Mouse (Mus musculus) hindbrain, embryonic 12.5 days (tissue): ENCODE data around the gene Spi1. TPM values are rescaled to one million over a fixed set of nuclear protein-coding genes. Genes with fewer than 3 reads are reported as not detected.
A peak's percentile ranks its signal among the peaks of the same experiment; 100 is the strongest.
"Not testable (repeated sequence)": the region's sequence is repeated elsewhere in the genome, so short reads cannot be mapped to it uniquely, and the experiment has no call there.

ENCODE experiments used
- ATAC-seq: fragments of 200-750 bp; cut with Nextera tagmentation; 2 replicates; pipeline ENCODE4 v1.8.0; 2017; ENCODE audit warnings: moderate TSS enrichment; ENCODE audit not compliant: low FRiP score
- H3K27ac ChIP-seq: fragments of 300-500 bp; sonication (generic); 2 replicates; pipeline ENCODE4 v1.5.1; 2016; ENCODE audit warnings: mild to moderate bottlenecking
- H3K27me3 ChIP-seq: fragments of 300-500 bp; sonication (generic); 2 replicates; pipeline ENCODE4 v1.6.1; 2016; ENCODE audit warnings: mild to moderate bottlenecking
- H3K36me3 ChIP-seq: fragments of 300-500 bp; sonication (generic); 2 replicates; pipeline ENCODE4 v1.6.1; 2016; ENCODE audit warnings: mild to moderate bottlenecking
- H3K4me1 ChIP-seq: fragments of 300-500 bp; sonication (generic); 2 replicates; pipeline ENCODE4 v1.6.1; 2016
- H3K4me2 ChIP-seq: fragments of 300-500 bp; sonication (generic); replicated peaks from 2 replicates; pipeline ENCODE4 v1.6.1; 2016; ENCODE audit warnings: mild to moderate bottlenecking
- H3K4me3 ChIP-seq: fragments of 300-500 bp; sonication (generic); 2 replicates; pipeline ENCODE4 v1.5.1; 2016; ENCODE audit warnings: mild to moderate bottlenecking
- H3K9ac ChIP-seq: fragments of 300-500 bp; sonication (generic); 2 replicates; pipeline ENCODE4 v1.6.1; 2016; ENCODE audit warnings: mild to moderate bottlenecking, moderate library complexity
- H3K9me3 ChIP-seq: fragments of 300-500 bp; sonication (generic); replicated peaks from 2 replicates; pipeline ENCODE4 v1.6.1; 2016; ENCODE audit warnings: mild to moderate bottlenecking
- WGBS: fragments of 180-500 bp; shearing (Covaris S2); methylation state at CpG from one replicate; pipeline ENCODE4 v1.1.7; 2016; 5-methylcytosine and 5-hydroxymethylcytosine counted together
- polyA plus RNA-seq: library from polyadenylated mRNA; unstranded; fragments of >200 nt; fragmentation: Nextera tagmentation; extraction: Ambion mirVana; gene quantifications from 2 replicates; pipeline ENCODE4 v1.2.1, GENCODE M21; 2016

Spi1 gene
- polyA plus RNA-seq, 1 experiment from 2014 or later = 4.6 TPM

DNA sequence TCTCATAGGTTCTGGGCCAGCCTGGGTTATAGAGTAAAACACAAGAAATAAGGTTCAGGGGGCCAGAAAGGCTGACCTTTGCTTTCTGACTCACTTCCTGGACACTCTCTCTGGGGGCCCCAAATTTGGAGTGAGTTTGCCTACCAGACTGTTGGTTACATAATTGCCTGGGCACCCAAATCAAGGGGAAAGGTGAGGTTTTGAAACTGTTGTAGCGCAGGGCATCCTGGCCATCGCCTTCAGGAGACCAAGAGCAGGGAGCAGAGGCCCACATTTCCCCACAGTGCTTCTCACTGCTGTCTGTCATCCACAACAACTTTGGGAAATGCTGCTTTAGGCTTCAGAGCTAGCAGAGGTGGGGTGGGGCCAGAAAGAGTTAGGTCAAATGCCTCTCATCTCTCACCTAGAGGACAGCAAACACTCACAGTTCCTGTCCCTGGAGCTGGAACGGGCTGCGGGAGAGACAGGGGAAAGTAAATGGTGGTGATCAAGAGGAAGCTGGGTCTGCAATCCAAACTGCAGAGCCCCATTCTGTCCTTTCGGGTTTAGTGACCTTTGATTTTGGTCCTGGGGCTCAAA is 27.7 kb downstream of the Spi1 start:
- H3K4me1 ChIP-seq = no peaks in the 10 kb centered on the region
- no peak overlapping the region for H3K9ac ChIP-seq
- no peak for ATAC-seq
- no peak overlapping the region for H3K4me2 ChIP-seq
- H3K27ac ChIP-seq = no peak overlapping the region
- WGBS = 94% methylated on average over 5 of the region's 5 CpGs
- no peaks in the 10 kb centered on the region for H3K9me3 ChIP-seq
- no peaks in the 10 kb centered on the region for H3K36me3 ChIP-seq
- H3K4me3 ChIP-seq = no peak overlapping the region
- no peaks in the 10 kb centered on the region for H3K27me3 ChIP-seq

DNA sequence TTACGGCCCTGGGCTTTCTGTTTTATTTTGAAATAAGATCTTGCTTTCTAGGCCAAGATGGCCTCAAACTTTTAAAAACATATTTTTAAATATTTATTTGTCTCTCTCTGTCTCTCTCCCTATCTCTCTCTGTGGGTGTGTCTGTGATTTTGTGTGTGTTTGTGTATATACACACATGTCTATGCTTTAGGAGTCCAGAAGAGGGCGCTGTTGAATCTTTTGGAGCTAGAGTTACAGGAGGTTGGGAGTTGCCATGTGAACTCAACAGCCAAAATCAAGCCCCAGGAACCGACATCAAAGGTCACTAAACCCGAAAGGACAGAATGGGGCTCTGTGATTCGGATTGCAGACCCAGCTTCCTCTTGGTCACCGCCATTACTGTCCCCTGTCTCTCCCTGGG is 28.2 kb downstream of the Spi1 start:
- Histone ChIP-seq H3K4me3 (no peak overlapping the region), H3K4me2 (no peak overlapping the region), H3K9me3 (no peaks in the 10 kb centered on the region), H3K27me3 (no peaks in the 10 kb centered on the region), H3K4me1 (peaks cover 3% of the 10 kb centered on the region), H3K27ac (no peak overlapping the region), H3K36me3 (no peaks in the 10 kb centered on the region), H3K9ac (no peak overlapping the region)
- 78% methylated on average over 6 of the region's 6 CpGs for WGBS
- no peak for ATAC-seq

DNA sequence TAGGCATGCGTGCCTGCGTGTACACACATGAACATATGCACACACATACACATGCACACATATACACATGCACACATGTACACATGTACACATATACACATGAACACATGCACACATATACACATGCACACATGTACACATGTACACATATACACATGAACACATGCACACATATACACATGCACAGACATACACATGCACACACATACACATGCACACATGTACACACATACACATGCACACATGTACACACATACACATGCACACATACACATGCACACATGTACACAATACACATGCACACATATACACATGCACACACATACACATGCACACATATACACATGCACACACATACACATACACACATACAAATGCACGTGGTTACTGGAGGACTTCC is 29.6 kb downstream of the Spi1 start:
- not testable (repeated sequence) for H3K9ac ChIP-seq, ATAC-seq, H3K27ac ChIP-seq, H3K4me1 ChIP-seq, H3K36me3 ChIP-seq, H3K27me3 ChIP-seq, H3K9me3 ChIP-seq, H3K4me2 ChIP-seq, H3K4me3 ChIP-seq
- 98% methylated on average over 3 of the region's 3 CpGs for WGBS

DNA sequence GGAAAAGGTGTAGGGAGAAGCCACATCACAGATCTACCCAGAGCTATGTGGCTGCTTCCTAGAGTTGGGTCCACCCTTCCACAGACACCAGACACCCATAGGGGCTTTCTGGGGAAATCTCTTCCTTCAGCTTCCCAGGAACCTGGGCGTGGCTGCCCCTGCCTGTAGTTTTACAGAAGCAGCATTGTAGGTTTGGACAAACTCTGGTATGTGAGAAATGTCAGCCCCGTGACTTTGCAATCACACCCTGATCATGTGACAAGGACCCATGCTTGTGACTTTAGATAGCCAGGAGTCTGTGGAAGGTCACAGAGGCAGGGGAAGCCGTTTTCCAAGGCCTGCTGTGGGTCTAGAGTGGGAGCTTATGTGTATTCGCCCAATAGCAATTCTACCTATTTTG is 30.3 kb downstream of the Spi1 start:
- no peak for ATAC-seq
- whole genome bisulfite sequencing = 59% methylated on average over 4 of the region's 4 CpGs

GRCm38 (mm10) chr2:91113334-91113733 is 31.1 kb downstream of the Spi1 start:
- H3K9ac ChIP-seq = no peak overlapping the region
- H3K27ac ChIP-seq = no peak overlapping the region
- peaks cover 8% of the 10 kb centered on the region for H3K27me3 ChIP-seq
- H3K4me2 ChIP-seq = no peak overlapping the region
- H3K36me3 ChIP-seq = no peaks in the 10 kb centered on the region
- H3K4me1 ChIP-seq = peaks cover 7% of the 10 kb centered on the region
- ATAC-seq = no peak
- no peaks in the 10 kb centered on the region for H3K9me3 ChIP-seq
- WGBS = 83% methylated on average over 10 of the region's 10 CpGs
- no peak overlapping the region for H3K4me3 ChIP-seq

More for the DNA sequence above, 30.3 kb downstream of the Spi1 start:
- Histone ChIP-seq H3K4me2 (no peak overlapping the region), H3K27ac (no peak overlapping the region), H3K4me1 (peaks cover 7% of the 10 kb centered on the region), H3K9ac (no peak overlapping the region), H3K36me3 (no peaks in the 10 kb centered on the region), H3K4me3 (no peak overlapping the region), H3K9me3 (no peaks in the 10 kb centered on the region), H3K27me3 (peaks cover 8% of the 10 kb centered on the region)

DNA sequence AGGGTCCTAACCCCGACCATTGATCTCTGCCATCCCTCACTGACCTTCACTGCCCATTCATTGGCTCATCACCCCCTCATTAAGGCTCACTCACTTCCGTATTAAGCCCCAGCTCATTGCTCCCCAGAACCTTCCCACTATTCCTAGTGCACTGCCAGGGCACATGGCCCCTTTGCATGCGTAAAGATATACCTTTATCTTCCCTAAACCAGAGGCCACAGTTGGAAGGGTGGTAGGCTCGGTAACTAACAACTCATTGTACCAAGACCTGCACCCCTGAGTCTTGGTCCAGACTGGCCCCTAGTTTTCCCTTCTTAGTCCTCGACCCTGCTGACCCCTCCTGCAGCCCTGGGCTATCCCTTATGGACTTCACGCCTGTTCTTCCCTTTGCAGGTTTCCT is 31.7 kb downstream of the Spi1 start:
- H3K9ac ChIP-seq = no peak overlapping the region
- no peak for ATAC-seq

GRCm38 (mm10) chr2:91114781-91115577 is 32.8 kb downstream of the Spi1 start:
- ATAC-seq = peak; percentile 53
- WGBS = 8% methylated on average over 38 of the region's 42 CpGs
- Histone ChIP-seq H3K4me3 (peak overlapping the region; percentile 40), H3K4me1 (peaks cover 7% of the 10 kb centered on the region), H3K27ac (no peak overlapping the region), H3K36me3 (no peaks in the 10 kb centered on the region), H3K9me3 (no peaks in the 10 kb centered on the region), H3K27me3 (peaks cover 8% of the 10 kb centered on the region), H3K4me2 (peak overlapping the region; percentile 80), H3K9ac (peak overlapping the region; percentile 67)

More for the DNA sequence above, 31.7 kb downstream of the Spi1 start:
- Histone ChIP-seq H3K4me2 (no peak overlapping the region), H3K4me1 (peaks cover 7% of the 10 kb centered on the region), H3K4me3 (no peak overlapping the region), H3K27ac (no peak overlapping the region), H3K27me3 (peaks cover 8% of the 10 kb centered on the region), H3K9me3 (no peaks in the 10 kb centered on the region), H3K36me3 (no peaks in the 10 kb centered on the region)
- 76% methylated on average over 6 of the region's 6 CpGs for WGBS

DNA sequence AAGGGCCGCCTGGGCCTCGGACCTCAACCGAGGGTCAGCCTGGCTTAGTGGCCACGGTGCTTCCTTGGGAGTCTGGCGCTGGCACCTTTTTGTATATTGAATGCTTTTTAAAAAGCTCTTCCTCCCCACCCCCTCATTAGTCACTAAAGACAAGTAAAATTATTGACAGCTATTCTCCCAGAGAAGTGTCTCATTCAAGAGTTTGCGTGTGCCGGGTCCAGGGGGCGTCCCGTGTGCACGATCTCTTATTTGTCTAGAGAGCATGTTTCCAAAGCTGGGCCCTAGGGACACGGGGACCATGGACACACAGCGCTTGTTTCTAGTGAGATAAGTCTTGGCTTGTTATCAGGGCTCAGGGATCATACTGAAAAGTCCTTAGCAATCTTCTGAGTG is 33.4 kb downstream of the Spi1 start:
- H3K4me3 ChIP-seq = peak overlapping the region; percentile 40
- ATAC-seq = no peak
- no peaks in the 10 kb centered on the region for H3K9me3 ChIP-seq
- no peaks in the 10 kb centered on the region for H3K36me3 ChIP-seq
- H3K27ac ChIP-seq = no peak overlapping the region
- peaks cover 7% of the 10 kb centered on the region for H3K4me1 ChIP-seq
- 31% methylated on average over 12 of the region's 12 CpGs for WGBS
- H3K27me3 ChIP-seq = peaks cover 8% of the 10 kb centered on the region
- peak overlapping the region; percentile 80 for H3K4me2 ChIP-seq
- H3K9ac ChIP-seq = peak overlapping the region; percentile 67

GRCm38 (mm10) chr2:91116842-91117241 is 34.7 kb downstream of the Spi1 start:
- no peak overlapping the region for H3K9ac ChIP-seq
- no peaks in the 10 kb centered on the region for H3K36me3 ChIP-seq
- H3K4me3 ChIP-seq = no peak overlapping the region
- H3K4me2 ChIP-seq = no peak overlapping the region
- H3K9me3 ChIP-seq = no peaks in the 10 kb centered on the region
- ATAC-seq = no peak
- no peak overlapping the region for H3K27ac ChIP-seq
- peaks cover 8% of the 10 kb centered on the region for H3K27me3 ChIP-seq
- 84% methylated on average over 5 of the region's 5 CpGs for WGBS
- peaks cover 7% of the 10 kb centered on the region for H3K4me1 ChIP-seq

DNA sequence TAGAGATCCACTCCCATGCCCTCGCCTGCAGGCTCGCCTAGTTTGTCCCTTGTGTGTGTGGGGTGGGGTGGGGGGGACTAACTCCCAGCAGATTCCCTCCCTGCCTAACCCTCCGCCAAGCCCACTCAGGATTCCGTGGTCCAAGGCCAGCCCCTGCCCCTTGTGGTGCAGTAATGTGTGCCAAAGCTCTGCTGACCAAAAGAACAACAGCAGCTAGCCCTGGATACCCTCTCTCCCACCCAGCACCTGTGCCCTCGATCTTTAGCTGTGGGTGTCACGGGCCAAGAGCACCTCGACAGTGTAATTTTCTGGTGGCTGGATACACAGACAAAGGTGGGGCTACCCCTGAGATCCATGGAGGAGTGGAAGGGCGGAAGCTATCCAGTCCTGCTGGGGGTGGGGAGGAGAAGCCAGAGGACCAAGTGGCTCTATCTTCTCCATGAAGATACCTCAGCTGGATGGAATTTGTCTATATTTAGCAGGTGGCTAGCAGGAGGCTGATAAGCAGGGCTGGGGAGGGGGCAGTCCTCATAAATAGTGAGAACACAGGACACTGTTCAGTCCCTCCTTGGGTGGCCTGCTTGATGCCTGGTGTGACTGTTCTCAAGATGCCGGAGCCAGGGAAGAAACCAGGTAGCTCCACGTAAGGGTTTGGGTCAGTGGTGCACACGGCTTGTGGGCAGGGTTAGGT is 35.5 kb downstream of the Spi1 start, which contains the start of gene Mybpc3:
Gene Mybpc3, plus strand, starts transcription at position 560 of the 691 bp plus-strand sequence.
- Histone ChIP-seq H3K4me2 (no peak within 1 kb of the TSS), H3K36me3 (no peaks in the 10 kb centered on the region), H3K27me3 (peaks cover 10% of the 10 kb centered on the region), H3K4me3 (no peak within 1 kb of the TSS), H3K27ac (no peak within 1 kb of the TSS), H3K9me3 (no peaks in the 10 kb centered on the region), H3K9ac (no peak within 1 kb of the TSS), H3K4me1 (peaks cover 7% of the 10 kb centered on the region)
- 82% methylated on average over 11 of the region's 11 CpGs for WGBS
- no peak for ATAC-seq

GRCm38 (mm10) chr2:91118647-91119046 is 36.5 kb downstream of the Spi1 start:
- Histone ChIP-seq H3K36me3 (no peaks in the 10 kb centered on the region), H3K4me2 (no peak overlapping the region), H3K27me3 (peaks cover 12% of the 10 kb centered on the region), H3K9me3 (no peaks in the 10 kb centered on the region), H3K27ac (no peak overlapping the region), H3K9ac (no peak overlapping the region), H3K4me1 (peaks cover 7% of the 10 kb centered on the region), H3K4me3 (no peak overlapping the region)
- ATAC-seq = no peak
- 86% methylated on average over 1 of the region's 1 CpGs for WGBS

GRCm38 (mm10) chr2:91119061-91119460 is 36.9 kb downstream of the Spi1 start:
- Histone ChIP-seq H3K36me3 (no peaks in the 10 kb centered on the region), H3K27ac (no peak overlapping the region), H3K4me1 (peaks cover 7% of the 10 kb centered on the region), H3K27me3 (peaks cover 12% of the 10 kb centered on the region), H3K4me2 (no peak overlapping the region), H3K4me3 (no peak overlapping the region), H3K9me3 (no peaks in the 10 kb centered on the region), H3K9ac (no peak overlapping the region)
- ATAC-seq = no peak
- WGBS = 90% methylated on average over 19 of the region's 19 CpGs
